3 mouse cellular contexts compared by ENCODE assay signal in the genomic region with DNA sequence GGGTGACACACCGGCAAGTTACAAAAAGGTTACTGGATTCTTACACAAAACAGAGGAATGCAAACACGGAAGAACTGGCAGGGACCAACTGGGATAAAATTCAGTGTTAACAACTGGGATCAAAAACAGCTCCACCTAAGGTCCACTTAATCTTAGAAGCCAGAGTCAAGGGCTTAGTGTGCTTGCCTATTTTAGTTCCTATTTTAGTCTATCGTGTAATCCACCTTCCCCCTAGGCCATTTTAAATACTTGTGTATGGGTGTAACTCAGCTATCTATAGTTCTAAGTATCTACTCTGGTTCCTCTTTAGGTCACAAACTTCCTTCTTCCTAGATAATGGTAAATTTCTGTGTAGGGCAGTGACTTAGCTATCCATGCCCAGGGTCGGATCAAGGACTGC.
DNase-seq lines count a peak whose midpoint lies in the region; ATAC-seq and TF ChIP-seq lines count a peak whose summit lies in the region.
"Not testable (repeated sequence)": the region's sequence is repeated elsewhere in the genome, so short reads cannot be mapped to it uniquely, and the experiment has no call there.

No protein-coding gene starts in this region.

- H3K27me3 ChIP-seq in MEL (ENCODE audit: control insufficient read depth in 1 of 2, insufficient read depth in 2 of 2, low read length in 2 of 2); heart, postnatal 0 days (ENCODE audit: control insufficient read depth, insufficient read depth, low read length): not testable (repeated sequence)

- not testable (repeated sequence) for H3K9ac ChIP-seq in MEL (ENCODE audit: control insufficient read depth, low read depth, low read length, poor library complexity, severe bottlenecking); heart, postnatal 0 days (replicated peaks; ENCODE audit: low read depth, low read length)

- not testable (repeated sequence) for TF ChIP-seq CTCF in MEL (IDR thresholded peaks at IDR 0.05 in 2 of 3, conservative IDR thresholded peaks at IDR 0.05 in 1 of 3; ENCODE audit: control insufficient read depth in 1 of 3, insufficient read depth in 1 of 3, low read depth in 2 of 3, low read length in 3 of 3, poor library complexity in 1 of 3, severe bottlenecking in 1 of 3); heart, postnatal 0 days (IDR thresholded peaks at IDR 0.05; ENCODE audit: low read depth)

- TF ChIP-seq RAD21 in MEL (IDR thresholded peaks at IDR 0.05; ENCODE audit: low read depth, low read length): not testable (repeated sequence)

- TF ChIP-seq POLR2A in MEL (IDR thresholded peaks at IDR 0.05; ENCODE audit: control insufficient read depth in 1 of 2, insufficient read depth in 1 of 2, low read depth in 1 of 2, low read length in 2 of 2, poor library complexity in 1 of 2): not testable (repeated sequence)

- H3K4me2 ChIP-seq in heart, postnatal 0 days (ENCODE audit: low read depth, low read length): not testable (repeated sequence)

- not testable (repeated sequence) for H3K4me1 ChIP-seq in MEL (ENCODE audit: control insufficient read depth in 1 of 2, insufficient read depth in 2 of 2, low read length in 2 of 2); heart, postnatal 0 days (ENCODE audit: control insufficient read depth, insufficient read depth)

- H3K9me3 ChIP-seq in MEL (replicated peaks; ENCODE audit: insufficient read depth, low read length); heart, postnatal 0 days (replicated peaks; ENCODE audit: control insufficient read depth, low read length): not testable (repeated sequence)

- H3K27ac ChIP-seq in MEL (ENCODE audit: control insufficient read depth, low read depth, low read length); heart, postnatal 0 days (ENCODE audit: low read depth): not testable (repeated sequence)

- ATAC-seq in heart, postnatal 0 days (ENCODE audit: insufficient read depth, low read depth): peak; percentile 44; the same call in 1 of the 2 replicates

- H3K79me2 ChIP-seq in MEL (ENCODE audit: control insufficient read depth, insufficient read depth, low read length, poor library complexity): not testable (repeated sequence)

- H3K4me3 ChIP-seq in MEL (ENCODE audit: control insufficient read depth in 1 of 2, insufficient read depth in 1 of 2, low read depth in 2 of 2, low read length in 2 of 2); heart, postnatal 0 days (ENCODE audit: low read depth, low read length): not testable (repeated sequence)

- WGBS in heart, postnatal 0 days: 54% methylated on average over 4 of the region's 4 CpGs

- H3K36me3 ChIP-seq in MEL (ENCODE audit: control insufficient read depth in 1 of 2, insufficient read depth in 2 of 2, low read length in 2 of 2); heart, postnatal 0 days (replicated peaks; ENCODE audit: control insufficient read depth, insufficient read depth, low read length): not testable (repeated sequence)

- DNase-seq in MEL (ENCODE audit: low read depth, low spot score) (peak; percentile 56), MEL-GATA-1-ER (ENCODE audit: extremely low read depth, low read depth) (peak; percentile 59)
- peak; percentile 8 for DNase-seq in heart, postnatal 0 days (ENCODE audit: low spot score)

- TF ChIP-seq EP300 in MEL (IDR thresholded peaks at IDR 0.05; ENCODE audit: low read depth in 1 of 2, low read length in 2 of 2): peak; percentile 39 to 45; a peak in 3 of 4 replicates
- TF ChIP-seq EP300 in heart, postnatal 0 days (IDR thresholded peaks at IDR 0.05; ENCODE audit: low read depth): not testable (repeated sequence)

TF ChIP-seq in MEL, 35 proteins besides CTCF, POLR2A, EP300 and RAD21:
- TF ChIP-seq TAL1 (IDR thresholded peaks at IDR 0.05; ENCODE audit: low read length): peak; percentile 22; the same call in 1 of the 2 replicates

Comparison
In these comparisons a context has a peak if more than half of its experiments do, and no peak if none do; other contexts are left out.
1. DNase-seq: peak in every context shown above with its lines; median percentile 59 in MEL-GATA-1-ER; 56 in MEL; 8 in heart, postnatal 0 days.